Mouse (Mus musculus) heart, embryonic 10.5 days (tissue): Measurements from ENCODE around the gene Yars. TPM values are rescaled to one million over a fixed set of nuclear protein-coding genes. Genes with fewer than 3 reads are reported as not detected.

ENCODE experiments used
- DNase-seq: peaks from one replicate; pipeline ENCODE4 v3.0.0-alpha.2; 2017; ENCODE audit warnings: low spot score
- H3K27ac ChIP-seq: fragments of 300-500 bp; sonication (generic); 2 replicates; pipeline ENCODE4 v1.5.1; 2016; ENCODE audit warnings: mild to moderate bottlenecking
- H3K27me3 ChIP-seq: fragments of 300-500 bp; sonication (generic); 2 replicates; pipeline ENCODE4 v1.6.1; 2016; ENCODE audit warnings: mild to moderate bottlenecking; ENCODE audit not compliant: poor library complexity, insufficient read depth, severe bottlenecking
- H3K36me3 ChIP-seq: fragments of 300-500 bp; sonication (generic); 2 replicates; pipeline ENCODE4 v1.6.1; 2016; ENCODE audit warnings: mild to moderate bottlenecking, moderate library complexity
- H3K4me1 ChIP-seq: fragments of 300-500 bp; sonication (generic); 2 replicates; pipeline ENCODE4 v1.6.1; 2016; ENCODE audit warnings: mild to moderate bottlenecking
- H3K4me3 ChIP-seq: fragments of 300-500 bp; sonication (generic); 2 replicates; pipeline ENCODE4 v1.5.1; 2016; ENCODE audit warnings: mild to moderate bottlenecking, moderate library complexity
- H3K9me3 ChIP-seq: fragments of 300-500 bp; sonication (generic); 2 replicates; pipeline ENCODE4 v1.6.1; 2016; ENCODE audit warnings: mild to moderate bottlenecking, moderate library complexity
- WGBS: fragments of 180-500 bp; shearing (Covaris S2); methylation state at CpG from one replicate; pipeline ENCODE4 v1.1.7; 2016; 5-methylcytosine and 5-hydroxymethylcytosine counted together
- polyA plus RNA-seq: library from polyadenylated mRNA; unstranded; fragments of >200 nt; fragmentation: Nextera tagmentation; extraction: Ambion mirVana; gene quantifications from 2 replicates; pipeline ENCODE4 v1.2.1, GENCODE M21; 2016

Yars gene
- polyA plus RNA-seq, 1 experiment from 2014 or later, result 84.8 TPM

DNA sequence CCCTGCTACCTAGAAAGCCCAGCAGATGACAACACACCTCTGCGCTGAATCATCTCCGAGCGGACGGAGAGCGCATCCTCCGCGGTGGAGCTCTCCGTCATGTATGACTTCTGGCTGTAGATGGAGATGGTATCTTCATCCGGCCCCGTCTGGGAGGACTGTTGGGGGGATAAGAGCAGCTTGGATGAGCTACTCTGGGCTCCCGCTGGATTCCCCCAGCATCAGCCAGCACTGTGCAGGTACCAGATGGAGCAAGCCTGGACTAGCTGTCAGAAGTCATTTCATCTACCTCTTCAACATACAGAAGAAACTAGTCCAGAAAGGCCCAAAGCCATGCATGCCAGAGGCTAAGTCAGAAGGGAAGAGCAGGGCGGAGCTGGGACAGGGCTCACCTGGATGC, 35.8 kb downstream of the Yars start:
- no peak overlapping the region for H3K4me3 ChIP-seq
- no peak for DNase-seq
- H3K4me1 ChIP-seq, result peaks cover 64% of the 10 kb centered on the region
- H3K27ac ChIP-seq, result no peak overlapping the region
- 90% methylated on average over 12 of the region's 12 CpGs for WGBS
- no peaks in the 10 kb centered on the region for H3K9me3 ChIP-seq
- peaks cover 99% of the 10 kb centered on the region for H3K27me3 ChIP-seq
- H3K36me3 ChIP-seq, result peaks cover 19% of the 10 kb centered on the region

DNA sequence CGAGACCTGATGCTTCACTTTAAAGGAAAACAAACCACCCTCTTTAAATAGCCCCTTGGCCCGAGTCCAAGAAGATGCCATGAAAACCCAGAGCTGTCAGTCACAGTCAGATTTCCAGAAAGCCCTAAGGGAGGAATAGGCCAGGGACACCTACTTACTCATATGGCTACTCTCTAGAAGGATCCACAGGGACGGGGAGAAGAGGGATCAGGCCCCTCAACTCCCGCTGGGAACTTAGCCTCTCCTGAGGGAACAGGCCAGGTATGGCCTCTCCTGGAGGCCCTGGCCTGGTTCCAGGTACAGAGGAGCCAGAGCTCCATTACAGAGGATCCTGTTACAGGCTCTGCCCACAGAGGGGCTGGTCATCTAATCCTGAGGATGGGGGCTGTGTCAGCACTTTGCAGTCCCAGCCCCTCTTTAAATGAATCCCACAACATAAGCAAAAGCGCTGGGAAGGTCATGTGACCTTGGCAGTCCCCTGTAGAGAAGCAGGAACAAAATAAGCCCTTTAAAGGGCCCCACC, 36.9 kb downstream of the Yars start:
- H3K4me3 ChIP-seq, result peak overlapping the region; percentile 43; the same call in 1 of the 2 replicates
- DNase-seq, result no peak
- H3K9me3 ChIP-seq, result no peaks in the 10 kb centered on the region
- H3K4me1 ChIP-seq, result peaks cover 61% of the 10 kb centered on the region
- H3K27ac ChIP-seq, result peak overlapping the region; percentile 11; the same call in 1 of the 2 replicates
- H3K27me3 ChIP-seq, result peaks cover 99% of the 10 kb centered on the region
- 30% methylated on average over 5 of the region's 5 CpGs for WGBS
- H3K36me3 ChIP-seq, result peaks cover 10% of the 10 kb centered on the region

DNA sequence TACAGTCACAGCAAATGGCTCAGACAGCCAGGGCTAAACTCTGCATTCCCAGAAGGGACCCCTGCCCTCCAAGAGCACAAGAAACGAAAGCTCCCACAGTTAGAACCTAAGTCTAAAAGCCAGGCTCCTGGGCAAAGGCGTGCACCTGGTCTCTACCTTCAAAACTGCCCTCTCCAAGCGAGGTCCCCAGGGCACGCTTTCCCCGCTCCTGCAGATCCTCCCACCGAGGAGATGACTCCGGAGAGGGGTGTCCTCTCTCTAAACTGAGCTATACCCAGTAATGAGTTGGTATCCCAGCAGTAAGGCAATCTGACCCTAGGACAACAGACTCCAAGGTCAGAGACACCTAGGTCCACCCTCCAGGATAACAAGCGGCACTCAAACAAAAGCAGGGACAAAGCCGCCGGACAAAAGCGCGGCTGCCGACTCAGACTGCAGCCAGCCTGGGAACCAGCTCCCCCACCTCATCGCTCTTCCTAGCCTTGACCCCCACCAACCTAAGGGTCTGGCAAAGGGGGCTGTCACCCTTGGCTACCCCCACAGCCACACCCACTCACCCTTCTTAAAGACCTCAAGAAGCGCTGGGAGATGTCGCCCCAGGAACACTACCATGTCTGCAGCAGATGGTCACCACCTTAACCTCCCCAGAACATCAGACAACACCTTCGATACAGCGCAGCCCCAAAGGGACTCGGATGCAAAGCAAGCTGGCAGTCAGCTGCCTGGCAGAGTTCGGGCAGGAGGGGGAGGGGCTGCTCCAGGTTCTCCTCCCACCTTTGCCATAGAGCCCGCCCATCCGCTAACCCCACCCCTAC, 37.8 kb downstream of the Yars start:
- 9% methylated on average over 22 of the region's 22 CpGs for WGBS
- Histone ChIP-seq H3K9me3 (no peaks in the 10 kb centered on the region), H3K27ac (0 out of 2 replicates have a peak overlapping the region, but pooled peaks have one; percentile 13)

GRCm38 (mm10) chr4:129227985-129228381, 38.4 kb downstream of the Yars start:
- H3K4me1 ChIP-seq, result peaks cover 60% of the 10 kb centered on the region

More for the DNA sequence above, 37.8 kb downstream of the Yars start:
- Histone ChIP-seq H3K4me1 (peaks cover 61% of the 10 kb centered on the region), H3K4me3 (peak overlapping the region; percentile 43), H3K27me3 (peaks cover 99% of the 10 kb centered on the region), H3K36me3 (0 out of 2 replicates have a peak, but pooled peaks cover 2% of the 10 kb centered on the region)
- no peak for DNase-seq

GRCm38 (mm10) chr4:129230926-129231325, 41.4 kb downstream of the Yars start:
- Histone ChIP-seq H3K4me1 (peaks cover 62% of the 10 kb centered on the region), H3K9me3 (no peaks in the 10 kb centered on the region), H3K36me3 (no peaks in the 10 kb centered on the region), H3K27ac (no peak overlapping the region), H3K4me3 (no peak overlapping the region), H3K27me3 (peaks cover 84% of the 10 kb centered on the region)
- WGBS, result 57% methylated on average over 8 of the region's 8 CpGs
- DNase-seq, result no peak

More at GRCm38 (mm10) chr4:129227985-129228381, 38.4 kb downstream of the Yars start:
- peak overlapping the region; percentile 43; the same call in 1 of the 2 replicates for H3K4me3 ChIP-seq
- H3K27me3 ChIP-seq, result peaks cover 99% of the 10 kb centered on the region
- WGBS, result 38% methylated on average over 8 of the region's 8 CpGs
- H3K36me3 ChIP-seq, result 0 out of 2 replicates have a peak, but pooled peaks cover 2% of the 10 kb centered on the region
- no peaks in the 10 kb centered on the region for H3K9me3 ChIP-seq
- H3K27ac ChIP-seq, result no peak overlapping the region
- DNase-seq, result no peak

GRCm38 (mm10) chr4:129231594-129232450, 42.3 kb downstream of the Yars start:
- Histone ChIP-seq H3K9me3 (no peaks in the 10 kb centered on the region), H3K27ac (no peak overlapping the region), H3K36me3 (no peaks in the 10 kb centered on the region), H3K4me1 (peaks cover 60% of the 10 kb centered on the region), H3K27me3 (peaks cover 84% of the 10 kb centered on the region), H3K4me3 (no peak overlapping the region)
- no peak for DNase-seq
- WGBS, result 56% methylated on average over 12 of the region's 12 CpGs

DNA sequence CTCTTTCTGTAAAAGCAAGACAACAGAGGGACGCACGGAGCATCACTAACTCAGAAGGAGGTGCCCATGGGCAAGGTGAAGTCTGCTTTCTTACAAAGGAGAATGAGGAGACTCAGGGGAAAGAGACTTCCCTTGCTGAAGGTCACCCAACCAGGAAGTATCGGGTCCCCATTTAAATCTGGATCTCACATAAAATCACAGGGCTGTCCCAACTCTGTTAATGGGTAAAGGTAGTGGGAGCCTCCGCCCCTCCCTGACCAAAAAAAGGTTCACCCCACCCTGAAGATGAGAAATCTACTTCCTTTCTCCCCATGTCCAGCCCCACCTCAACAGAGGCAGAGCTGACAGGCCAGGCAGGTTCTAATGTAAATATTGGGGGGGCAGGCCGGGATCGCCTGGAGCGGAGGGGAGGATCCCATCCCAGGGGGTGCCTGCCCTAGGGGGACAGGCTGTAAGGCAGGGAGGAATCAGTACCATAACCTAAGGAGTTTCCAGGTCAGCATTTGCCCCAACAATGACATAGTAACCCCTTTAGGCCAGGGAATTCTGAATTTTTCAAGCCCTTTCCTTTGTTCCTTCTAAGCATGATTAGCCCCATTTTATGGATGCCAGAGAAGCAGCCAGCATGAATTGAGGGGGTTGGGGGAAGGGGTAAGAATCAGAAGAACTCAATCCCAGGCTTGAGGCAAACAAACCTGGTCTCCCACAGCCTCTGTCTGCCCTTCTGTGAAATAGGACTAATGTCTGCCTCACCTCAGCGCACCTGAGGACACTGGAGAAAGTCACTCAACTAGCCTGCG, 43.2 kb downstream of the Yars start:
- Histone ChIP-seq H3K27me3 (peaks cover 84% of the 10 kb centered on the region), H3K4me3 (no peak overlapping the region), H3K27ac (no peak overlapping the region), H3K9me3 (no peaks in the 10 kb centered on the region), H3K36me3 (no peaks in the 10 kb centered on the region), H3K4me1 (peaks cover 60% of the 10 kb centered on the region)
- DNase-seq, result no peak
- WGBS, result 69% methylated on average over 9 of the region's 9 CpGs

GRCm38 (mm10) chr4:129234488-129234887, 44.9 kb downstream of the Yars start:
- Histone ChIP-seq H3K27ac (no peak overlapping the region), H3K27me3 (peaks cover 85% of the 10 kb centered on the region), H3K36me3 (no peaks in the 10 kb centered on the region), H3K4me3 (0 out of 2 replicates have a peak overlapping the region, but pooled peaks have one; percentile 13), H3K4me1 (peaks cover 71% of the 10 kb centered on the region), H3K9me3 (no peaks in the 10 kb centered on the region)
- DNase-seq, result no peak
- 10% methylated on average over 7 of the region's 7 CpGs for WGBS

- WGBS, result 32% methylated on average over 3 of the region's 3 CpGs
- peaks cover 73% of the 10 kb centered on the region for H3K4me1 ChIP-seq
- H3K9me3 ChIP-seq, result no peaks in the 10 kb centered on the region
- H3K27me3 ChIP-seq, result peaks cover 85% of the 10 kb centered on the region
- no peaks in the 10 kb centered on the region for H3K36me3 ChIP-seq
- no peak overlapping the region for H3K4me3 ChIP-seq
- no peak for DNase-seq
- no peak overlapping the region for H3K27ac ChIP-seq
These were observed 45.6 kb downstream of the Yars start for GRCm38 (mm10) chr4:129235147-129235546.

- Histone ChIP-seq H3K27ac (no peak overlapping the region), H3K4me1 (peaks cover 69% of the 10 kb centered on the region), H3K27me3 (peaks cover 85% of the 10 kb centered on the region), H3K4me3 (no peak overlapping the region), H3K36me3 (no peaks in the 10 kb centered on the region), H3K9me3 (no peaks in the 10 kb centered on the region)
- DNase-seq, result no peak
- 83% methylated on average over 8 of the region's 8 CpGs for WGBS
These were observed 46.8 kb downstream of the Yars start for GRCm38 (mm10) chr4:129236236-129236813.

DNA sequence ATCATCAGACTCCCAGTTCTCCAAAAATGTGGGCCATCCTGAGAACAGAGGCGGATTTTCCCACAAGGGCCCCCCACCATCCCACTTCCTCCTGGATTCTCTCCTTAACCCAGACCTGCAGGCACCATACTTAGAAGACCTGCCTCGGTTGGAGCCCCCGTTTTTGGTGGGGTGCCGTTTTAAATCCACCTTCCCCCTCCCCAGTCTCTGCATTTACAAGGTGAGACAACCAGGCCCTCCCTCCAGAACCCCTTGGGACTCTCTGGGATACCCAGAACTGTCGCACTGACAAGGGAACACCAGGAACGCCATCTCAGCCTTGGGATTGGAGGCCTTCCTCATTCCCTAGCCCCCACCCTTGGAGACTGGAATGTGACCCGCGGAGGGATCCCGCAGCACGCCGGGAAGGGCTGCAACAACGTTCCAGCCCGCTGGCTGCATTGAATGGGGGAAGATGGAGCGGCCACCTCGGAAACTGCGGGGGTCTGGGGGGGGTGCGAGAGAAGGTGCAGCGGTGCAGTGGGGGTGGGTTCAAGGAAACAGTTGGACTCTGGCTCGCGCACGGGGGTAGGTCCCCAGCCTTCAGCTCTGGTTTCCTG, 48.4 kb downstream of the Yars start:
- Histone ChIP-seq H3K27me3 (peaks cover 85% of the 10 kb centered on the region), H3K4me1 (peaks cover 67% of the 10 kb centered on the region), H3K27ac (0 out of 2 replicates have a peak overlapping the region, but pooled peaks have one; percentile 22), H3K9me3 (no peaks in the 10 kb centered on the region), H3K36me3 (no peaks in the 10 kb centered on the region), H3K4me3 (peak overlapping the region; percentile 80)
- no peak for DNase-seq
- 8% methylated on average over 21 of the region's 21 CpGs for WGBS
